Mouse (Mus musculus) midbrain, embryonic 13.5 days (tissue): ENCODE measurements around the gene Ssbp3. TPM values are rescaled to one million over a fixed set of nuclear protein-coding genes. Genes with fewer than 3 reads are reported as not detected.
A peak's percentile ranks its signal among the peaks of the same experiment; 100 is the strongest.

Source experiments
- ATAC-seq: fragments of 200-750 bp; cut with Nextera tagmentation; 2 replicates; pipeline ENCODE4 v1.8.0; 2017; ENCODE audit warnings: mild to moderate bottlenecking, moderate TSS enrichment, moderate library complexity
- H3K27ac ChIP-seq: fragments of 300-500 bp; sonication (generic); 2 replicates; pipeline ENCODE4 v1.5.1; 2015; ENCODE audit warnings: inconsistent platforms, mild to moderate bottlenecking, moderate library complexity
- H3K27me3 ChIP-seq: fragments of 300-500 bp; sonication (generic); 2 replicates; pipeline ENCODE4 v1.6.1; 2015; ENCODE audit warnings: mild to moderate bottlenecking, inconsistent platforms
- H3K36me3 ChIP-seq: fragments of 300-500 bp; sonication (generic); 2 replicates; pipeline ENCODE4 v1.6.1; 2015; ENCODE audit warnings: mild to moderate bottlenecking, inconsistent platforms
- H3K4me1 ChIP-seq: fragments of 300-500 bp; sonication (generic); replicated peaks from 2 replicates; pipeline ENCODE4 v1.6.1; 2015; ENCODE audit warnings: inconsistent platforms
- H3K4me2 ChIP-seq: fragments of 300-500 bp; sonication (generic); replicated peaks from 2 replicates; pipeline ENCODE4 v1.6.1; 2015; ENCODE audit warnings: moderate library complexity, mild to moderate bottlenecking, inconsistent platforms
- H3K4me3 ChIP-seq: fragments of 300-500 bp; sonication (generic); replicated peaks from 2 replicates; pipeline ENCODE4 v1.5.1; 2015; ENCODE audit warnings: mild to moderate bottlenecking, inconsistent platforms
- H3K9ac ChIP-seq: fragments of 300-500 bp; sonication (generic); replicated peaks from 2 replicates; pipeline ENCODE4 v1.6.1; 2015; ENCODE audit warnings: mild to moderate bottlenecking, inconsistent platforms
- H3K9me3 ChIP-seq: fragments of 300-500 bp; sonication (generic); 2 replicates; pipeline ENCODE4 v1.6.1; 2016; ENCODE audit warnings: mild to moderate bottlenecking, inconsistent platforms
- WGBS: fragments of 180-500 bp; shearing (Covaris S2); methylation state at CpG from one replicate; pipeline ENCODE4 v1.1.7; 2015; 5-methylcytosine and 5-hydroxymethylcytosine counted together
- polyA plus RNA-seq: library from polyadenylated mRNA; unstranded; fragments of >200 nt; fragmentation: Nextera tagmentation; extraction: Ambion mirVana; gene quantifications from 2 replicates; pipeline ENCODE4 v1.2.1, GENCODE M21; 2015

Ssbp3 gene
- polyA plus RNA-seq, 1 experiment from 2014 or later = 229 TPM

DNA sequence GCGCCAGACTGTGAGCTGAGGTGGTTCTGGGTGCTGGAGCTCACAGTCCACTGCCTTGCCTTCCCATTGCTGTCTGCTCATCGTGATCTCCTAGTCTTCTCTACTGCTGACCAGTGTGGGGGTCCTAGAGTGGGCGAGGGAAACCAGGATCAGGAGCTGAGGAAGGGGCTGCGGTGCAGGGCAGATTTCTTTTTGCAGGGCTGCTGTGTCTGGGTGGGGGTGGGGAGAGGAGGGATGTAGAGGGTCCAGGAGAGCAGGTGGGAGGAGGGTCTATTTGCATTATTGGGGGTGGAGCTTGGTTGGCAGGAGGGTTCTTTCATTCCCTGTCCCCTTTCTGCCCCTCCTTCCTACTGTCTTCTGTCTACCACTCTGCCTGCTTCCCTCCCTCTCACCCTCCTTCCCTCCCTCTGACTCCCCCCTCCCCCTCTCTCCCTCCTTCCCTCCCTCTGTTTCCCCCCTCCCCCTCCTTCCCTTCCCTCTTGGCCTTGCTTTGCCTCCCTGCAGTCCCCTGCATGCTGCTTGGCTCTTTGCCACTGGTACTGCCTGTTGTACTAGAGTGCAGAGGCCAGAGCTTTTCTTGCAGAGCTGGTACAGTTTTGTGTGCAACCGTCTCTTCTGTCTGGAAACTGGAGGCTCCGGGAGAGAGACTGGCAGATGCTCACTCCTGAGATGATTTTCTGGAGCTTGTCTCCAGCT is 28.9 kb downstream of the Ssbp3 start:
- peaks cover 10% of the 10 kb centered on the region for H3K36me3 ChIP-seq
- no peak overlapping the region for H3K4me3 ChIP-seq
- no peaks in the 10 kb centered on the region for H3K9me3 ChIP-seq
- ATAC-seq = peak; percentile 73
- H3K9ac ChIP-seq = peak overlapping the region; percentile 34; the same call in 1 of the 2 replicates
- peak overlapping the region; percentile 42 for H3K4me2 ChIP-seq
- peaks cover 98% of the 10 kb centered on the region for H3K4me1 ChIP-seq
- H3K27ac ChIP-seq = peak overlapping the region; percentile 94
- no peaks in the 10 kb centered on the region for H3K27me3 ChIP-seq
- 7% methylated on average over 6 of the region's 6 CpGs for WGBS

DNA sequence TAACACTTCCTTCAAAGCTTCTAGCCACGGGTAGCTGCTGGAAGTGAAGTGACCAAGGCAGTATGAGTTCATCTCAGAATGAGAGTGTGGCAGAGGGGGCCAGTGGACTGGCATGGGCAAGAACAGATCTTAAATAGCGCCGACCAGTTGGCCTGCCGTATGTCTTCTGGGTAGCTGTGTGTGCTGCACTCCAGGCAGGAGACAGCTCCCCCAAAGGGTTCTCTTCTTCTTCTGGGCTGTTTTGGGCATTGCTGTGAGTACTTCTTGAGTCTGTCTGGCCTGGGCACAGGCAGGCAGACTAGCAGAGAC is 29.4 kb downstream of the Ssbp3 start:
- H3K27me3 ChIP-seq = no peaks in the 10 kb centered on the region
- H3K27ac ChIP-seq = peak overlapping the region; percentile 94
- H3K4me3 ChIP-seq = no peak overlapping the region
- H3K9me3 ChIP-seq = no peaks in the 10 kb centered on the region
- peak overlapping the region; percentile 36 for H3K4me2 ChIP-seq
- 43% methylated on average over 4 of the region's 4 CpGs for WGBS
- no peak for ATAC-seq
- H3K36me3 ChIP-seq = peaks cover 10% of the 10 kb centered on the region
- peak overlapping the region; percentile 34; the same call in 1 of the 2 replicates for H3K9ac ChIP-seq
- peaks cover 98% of the 10 kb centered on the region for H3K4me1 ChIP-seq

DNA sequence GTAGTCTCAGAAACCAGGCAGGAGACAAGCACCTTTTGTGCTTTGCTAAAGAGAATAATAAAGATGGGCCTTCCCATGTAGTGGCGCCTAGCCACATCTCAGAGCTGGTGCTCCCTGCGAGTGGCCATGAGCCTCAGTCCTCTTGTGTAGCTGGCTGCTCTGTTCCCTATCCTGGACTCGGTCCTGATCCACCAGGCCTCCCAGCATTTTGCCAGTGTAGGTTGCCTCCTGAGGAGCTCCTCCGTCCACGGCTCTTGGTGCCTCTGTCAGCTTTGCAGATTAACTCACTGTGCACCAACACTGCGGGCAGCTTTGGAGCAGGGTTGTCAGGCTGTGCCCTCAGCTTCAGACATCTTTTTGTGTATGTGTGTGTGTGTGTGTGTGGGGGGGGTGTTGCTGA is 30.4 kb downstream of the Ssbp3 start:
- no peak for ATAC-seq
- Histone ChIP-seq H3K4me3 (no peak overlapping the region), H3K27ac (peak overlapping the region; percentile 52), H3K9ac (peak overlapping the region; percentile 48), H3K4me1 (peaks cover 98% of the 10 kb centered on the region), H3K27me3 (no peaks in the 10 kb centered on the region), H3K36me3 (peaks cover 6% of the 10 kb centered on the region; the same call in 1 of the 2 replicates), H3K4me2 (peak overlapping the region; percentile 15; the same call in 1 of the 2 replicates), H3K9me3 (no peaks in the 10 kb centered on the region)
- WGBS = 39% methylated on average over 6 of the region's 6 CpGs

DNA sequence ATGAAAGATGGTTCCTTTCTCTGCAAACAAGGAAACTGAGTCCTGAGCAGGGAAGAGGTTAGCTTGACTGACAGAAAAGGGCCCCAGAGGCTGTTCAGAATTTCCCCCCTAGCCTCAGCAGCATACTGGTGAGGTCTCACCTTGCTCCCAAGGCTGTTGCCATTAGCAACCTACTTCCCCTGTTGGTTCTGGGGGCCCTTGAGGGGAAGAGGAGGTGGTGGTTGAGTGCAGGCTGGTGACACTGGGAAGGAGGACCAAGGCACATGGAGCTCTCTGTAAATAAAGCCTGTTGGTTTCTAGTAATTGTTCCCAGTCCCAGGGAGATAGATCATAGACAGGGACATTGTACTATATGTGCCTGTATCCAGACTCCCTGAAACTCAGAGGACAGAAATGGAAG is 31.0 kb downstream of the Ssbp3 start:
- Histone ChIP-seq H3K4me1 (peaks cover 98% of the 10 kb centered on the region), H3K36me3 (peaks cover 6% of the 10 kb centered on the region; the same call in 1 of the 2 replicates), H3K9me3 (no peaks in the 10 kb centered on the region), H3K27ac (peak overlapping the region; percentile 52; the same call in 1 of the 2 replicates), H3K4me2 (peak overlapping the region; percentile 15), H3K4me3 (no peak overlapping the region), H3K9ac (0 out of 2 replicates have a peak overlapping the region, but pooled peaks have one; percentile 48), H3K27me3 (no peaks in the 10 kb centered on the region)
- ATAC-seq = no peak

GRCm38 (mm10) chr4:106942491-106942890 is 32.0 kb downstream of the Ssbp3 start:
- no peak for ATAC-seq
- WGBS = 92% methylated on average over 4 of the region's 4 CpGs
- no peak overlapping the region for H3K4me3 ChIP-seq
- peak overlapping the region; percentile 30; the same call in 1 of the 2 replicates for H3K27ac ChIP-seq
- H3K4me1 ChIP-seq = peaks cover 98% of the 10 kb centered on the region
- no peaks in the 10 kb centered on the region for H3K27me3 ChIP-seq
- 0 out of 2 replicates have a peak overlapping the region, but pooled peaks have one; percentile 6 for H3K9ac ChIP-seq
- peaks cover 6% of the 10 kb centered on the region; the same call in 1 of the 2 replicates for H3K36me3 ChIP-seq
- H3K9me3 ChIP-seq = no peaks in the 10 kb centered on the region
- H3K4me2 ChIP-seq = no peak overlapping the region

DNA sequence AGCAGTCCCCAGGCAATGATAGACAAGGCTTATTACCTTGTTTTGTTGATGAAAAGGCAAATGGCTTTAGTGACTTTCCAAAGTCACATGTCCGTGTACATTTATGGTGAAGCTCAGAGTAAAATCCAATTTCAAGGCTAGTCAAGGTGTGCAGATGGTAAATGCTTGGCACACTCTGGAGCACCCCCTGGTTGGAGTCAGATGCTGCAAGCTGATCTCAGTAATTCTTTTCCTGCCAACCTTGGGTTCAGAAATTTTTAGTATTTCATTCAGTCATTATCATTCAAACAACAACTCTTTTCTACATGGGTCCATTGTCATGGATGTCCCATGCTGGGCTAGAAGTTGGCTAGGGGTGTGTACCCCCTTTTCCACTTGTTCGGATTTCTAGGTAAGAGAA is 33.1 kb downstream of the Ssbp3 start:
- Histone ChIP-seq H3K27me3 (no peaks in the 10 kb centered on the region), H3K9ac (no peak overlapping the region), H3K9me3 (no peaks in the 10 kb centered on the region), H3K36me3 (peaks cover 6% of the 10 kb centered on the region; the same call in 1 of the 2 replicates), H3K4me1 (peaks cover 98% of the 10 kb centered on the region), H3K4me2 (no peak overlapping the region), H3K4me3 (no peak overlapping the region), H3K27ac (no peak overlapping the region)
- WGBS = 77% methylated on average over 2 of the region's 2 CpGs
- no peak for ATAC-seq

- Histone ChIP-seq H3K4me3 (no peak overlapping the region), H3K27me3 (no peaks in the 10 kb centered on the region), H3K9ac (no peak overlapping the region), H3K4me1 (peaks cover 98% of the 10 kb centered on the region), H3K36me3 (peaks cover 6% of the 10 kb centered on the region; the same call in 1 of the 2 replicates), H3K27ac (no peak overlapping the region), H3K4me2 (no peak overlapping the region), H3K9me3 (no peaks in the 10 kb centered on the region)
- 87% methylated on average over 3 of the region's 3 CpGs for WGBS
- ATAC-seq = no peak
Observed at GRCm38 (mm10) chr4:106944898-106945297, 34.4 kb downstream of the Ssbp3 start.

DNA sequence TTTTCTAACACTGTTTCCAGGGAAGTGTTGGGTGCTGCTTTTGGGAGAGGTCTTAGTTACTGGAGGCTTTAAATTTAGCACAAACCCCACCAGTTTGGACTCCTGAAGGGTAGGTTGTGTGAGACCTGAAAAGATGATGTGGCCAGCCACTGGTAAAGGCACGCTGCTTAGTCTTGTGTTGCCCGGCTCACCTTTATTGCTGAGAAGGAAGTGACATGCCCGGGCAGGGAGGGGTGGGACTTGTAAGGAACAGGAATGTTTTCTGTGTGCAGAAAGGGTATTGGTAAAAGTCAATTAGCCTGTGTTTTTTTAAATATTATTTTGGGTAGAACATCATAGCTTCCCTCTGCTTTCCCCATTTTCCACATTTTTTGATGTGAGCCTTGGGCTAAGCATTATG is 37.2 kb downstream of the Ssbp3 start:
- no peak for ATAC-seq
- H3K27ac ChIP-seq = no peak overlapping the region

GRCm38 (mm10) chr4:106948546-106948945 is 38.0 kb downstream of the Ssbp3 start:
- H3K36me3 ChIP-seq = no peaks in the 10 kb centered on the region
- 70% methylated on average over 7 of the region's 7 CpGs for WGBS
- H3K9me3 ChIP-seq = no peaks in the 10 kb centered on the region
- peaks cover 97% of the 10 kb centered on the region for H3K4me1 ChIP-seq
- H3K27me3 ChIP-seq = no peaks in the 10 kb centered on the region
- no peak overlapping the region for H3K4me2 ChIP-seq
- ATAC-seq = no peak
- H3K9ac ChIP-seq = no peak overlapping the region
- peak overlapping the region; percentile 30; the same call in 1 of the 2 replicates for H3K27ac ChIP-seq
- no peak overlapping the region for H3K4me3 ChIP-seq

More for the DNA sequence above, 37.2 kb downstream of the Ssbp3 start:
- Histone ChIP-seq H3K9me3 (no peaks in the 10 kb centered on the region), H3K36me3 (peaks cover 6% of the 10 kb centered on the region; the same call in 1 of the 2 replicates), H3K9ac (no peak overlapping the region), H3K4me2 (no peak overlapping the region), H3K4me1 (peaks cover 97% of the 10 kb centered on the region), H3K27me3 (no peaks in the 10 kb centered on the region), H3K4me3 (no peak overlapping the region)
- WGBS = 90% methylated on average over 3 of the region's 3 CpGs

DNA sequence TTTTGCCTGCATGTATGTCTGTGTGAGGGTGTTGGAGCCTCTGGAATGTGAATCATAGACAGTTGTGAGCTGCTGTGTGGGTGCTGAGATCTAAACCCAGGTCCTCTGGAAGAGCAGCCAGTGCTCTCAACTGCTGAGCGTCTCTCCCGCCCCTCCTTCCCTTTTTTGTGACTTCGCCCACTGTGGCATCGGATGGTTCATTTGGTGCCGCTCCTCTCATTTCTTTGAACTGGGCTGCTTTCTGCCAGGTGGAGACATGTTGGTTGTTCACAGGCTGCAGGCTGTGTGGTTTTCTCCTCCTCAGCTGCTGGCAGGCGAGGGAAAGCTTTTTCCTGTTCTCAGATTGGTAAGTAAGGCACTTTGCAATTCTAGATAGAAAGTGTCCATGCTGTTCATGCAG is 38.7 kb downstream of the Ssbp3 start:
- H3K36me3 ChIP-seq = no peaks in the 10 kb centered on the region
- H3K4me1 ChIP-seq = peaks cover 97% of the 10 kb centered on the region
- peak overlapping the region; percentile 44; the same call in 1 of the 2 replicates for H3K27ac ChIP-seq
- H3K27me3 ChIP-seq = no peaks in the 10 kb centered on the region
- no peaks in the 10 kb centered on the region for H3K9me3 ChIP-seq
- H3K4me3 ChIP-seq = no peak overlapping the region
- ATAC-seq = no peak
- 0 out of 2 replicates have a peak overlapping the region, but pooled peaks have one; percentile 19 for H3K9ac ChIP-seq
- 51% methylated on average over 6 of the region's 6 CpGs for WGBS
- H3K4me2 ChIP-seq = no peak overlapping the region

DNA sequence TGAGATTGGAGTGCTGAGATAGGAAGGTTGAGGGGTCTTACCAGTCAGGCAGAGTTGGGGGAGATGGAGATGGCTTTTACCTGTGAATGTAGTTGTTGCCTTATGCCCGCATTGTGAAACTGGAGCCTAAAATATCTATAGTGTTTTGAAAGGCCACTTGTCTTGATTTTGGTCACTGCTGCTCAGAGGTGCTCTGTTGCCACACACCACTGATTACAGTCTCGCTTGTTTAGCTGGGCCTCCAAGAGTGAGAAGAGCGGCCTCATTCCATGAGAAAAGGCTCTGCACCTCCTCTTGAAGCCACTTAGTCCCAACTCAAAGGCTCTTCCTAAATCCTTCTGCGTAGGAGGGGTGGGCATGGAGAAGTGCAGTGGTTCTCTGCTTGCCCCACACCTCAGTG is 40.3 kb downstream of the Ssbp3 start:
- Histone ChIP-seq H3K4me3 (no peak overlapping the region), H3K27me3 (no peaks in the 10 kb centered on the region), H3K4me2 (no peak overlapping the region), H3K9me3 (no peaks in the 10 kb centered on the region), H3K4me1 (peaks cover 97% of the 10 kb centered on the region), H3K9ac (no peak overlapping the region), H3K36me3 (no peaks in the 10 kb centered on the region), H3K27ac (no peak overlapping the region; the same call in 1 of the 2 replicates)
- no peak for ATAC-seq
- 58% methylated on average over 4 of the region's 4 CpGs for WGBS

GRCm38 (mm10) chr4:106951455-106951854 is 41.0 kb downstream of the Ssbp3 start:
- Histone ChIP-seq H3K4me2 (no peak overlapping the region), H3K4me1 (peaks cover 97% of the 10 kb centered on the region), H3K27me3 (no peaks in the 10 kb centered on the region), H3K9me3 (no peaks in the 10 kb centered on the region), H3K4me3 (no peak overlapping the region), H3K9ac (no peak overlapping the region), H3K36me3 (no peaks in the 10 kb centered on the region), H3K27ac (no peak overlapping the region)
- no peak for ATAC-seq
- 71% methylated on average over 4 of the region's 4 CpGs for WGBS
